Mouse (Mus musculus): ENCODE measurements around the gene Slc6a9. TPM values are rescaled to one million over a fixed set of nuclear protein-coding genes. Genes with fewer than 3 reads are reported as not detected.
A peak's percentile ranks its signal among the peaks of the same experiment; 100 is the strongest.

The Slc6a9 gene
- polyA plus RNA-seq (2014; fragmentation: Nextera tagmentation; extraction: Ambion mirVana) = 18.4 and 26.4 TPM in 2 replicates

GRCm38 (mm10) chr4:117834457-117834844 lies at the start of gene Slc6a9:
Gene Slc6a9, plus strand, starts transcription at chr4:117834506.
- no peaks in the 10 kb centered on the region for H3K36me3 ChIP-seq (ENCODE audit: control insufficient read depth, insufficient read depth, low read length)
- ATAC-seq (ENCODE audit: low FRiP score, low TSS enrichment) (no peak), DNase-seq (no peak)
- H3K27me3 ChIP-seq (ENCODE audit: control insufficient read depth, insufficient read depth, low read length) = no peaks in the 10 kb centered on the region
- H3K4me2 ChIP-seq (ENCODE audit: low read length) = peak within 1 kb of the TSS; percentile 74
- peak within 1 kb of the TSS; percentile 66 for H3K9ac ChIP-seq (replicated peaks; ENCODE audit: low read length)
- H3K4me1 ChIP-seq (ENCODE audit: control insufficient read depth, insufficient read depth, low read length) = peaks cover 8% of the 10 kb centered on the region
- 23% methylated on average over 3 of the region's 3 CpGs for WGBS
- H3K9me3 ChIP-seq (ENCODE audit: control insufficient read depth, low read length) = no peaks in the 10 kb centered on the region
- peak within 1 kb of the TSS; percentile 86 for H3K27ac ChIP-seq (replicated peaks; ENCODE audit: low read depth, low read length)
- H3K4me3 ChIP-seq (replicated peaks; ENCODE audit: low read depth, low read length) = peak within 1 kb of the TSS; percentile 55

DNA sequence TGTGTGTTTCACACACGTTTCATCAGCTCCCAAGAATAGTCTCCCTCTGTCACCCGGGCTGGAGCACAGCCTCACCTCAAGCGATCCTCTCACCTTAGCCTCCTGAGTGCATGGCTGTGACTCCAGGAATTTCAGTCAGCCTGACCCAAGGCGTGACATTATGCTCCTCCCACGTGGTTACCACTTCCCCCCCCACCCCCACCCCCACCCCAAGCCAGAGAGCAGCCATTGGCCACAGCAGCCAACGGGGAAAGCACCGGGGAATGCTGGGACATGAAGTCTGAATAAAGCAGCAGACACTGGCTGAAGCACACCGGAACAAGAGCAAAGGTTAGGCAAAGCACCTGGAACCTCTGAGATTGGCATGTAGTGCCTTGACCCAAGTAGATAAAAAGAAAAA lies 47.3 kb upstream of the Slc6a9 start:
- DNase-seq = peak; percentile 55
- Histone ChIP-seq H3K4me1 (ENCODE audit: control insufficient read depth, insufficient read depth, low read length) (no peaks in the 10 kb centered on the region), H3K4me3 (replicated peaks; ENCODE audit: low read depth, low read length) (no peak overlapping the region), H3K9me3 (ENCODE audit: control insufficient read depth, low read length) (no peaks in the 10 kb centered on the region), H3K9ac (replicated peaks; ENCODE audit: low read length) (no peak overlapping the region), H3K27ac (replicated peaks; ENCODE audit: low read depth, low read length) (no peak overlapping the region), H3K36me3 (ENCODE audit: control insufficient read depth, insufficient read depth, low read length) (no peaks in the 10 kb centered on the region), H3K4me2 (ENCODE audit: low read length) (peak overlapping the region; percentile 21; the same call in 1 of the 2 replicates), H3K27me3 (ENCODE audit: control insufficient read depth, insufficient read depth, low read length) (no peaks in the 10 kb centered on the region)
- WGBS = 47% methylated on average over 8 of the region's 8 CpGs
- ATAC-seq (ENCODE audit: low FRiP score, low TSS enrichment) = no peak; the same call in 1 of the 2 replicates

- Histone ChIP-seq H3K27me3 (ENCODE audit: control insufficient read depth, insufficient read depth, low read length) (no peaks in the 10 kb centered on the region), H3K4me2 (ENCODE audit: low read length) (no peak overlapping the region), H3K36me3 (ENCODE audit: control insufficient read depth, insufficient read depth, low read length) (no peaks in the 10 kb centered on the region), H3K4me3 (replicated peaks; ENCODE audit: low read depth, low read length) (no peak overlapping the region), H3K4me1 (ENCODE audit: control insufficient read depth, insufficient read depth, low read length) (no peaks in the 10 kb centered on the region), H3K9ac (replicated peaks; ENCODE audit: low read length) (no peak overlapping the region), H3K9me3 (ENCODE audit: control insufficient read depth, low read length) (no peaks in the 10 kb centered on the region), H3K27ac (replicated peaks; ENCODE audit: low read depth, low read length) (no peak overlapping the region)
- DNase-seq = no peak
- WGBS = 65% methylated on average over 10 of the region's 10 CpGs
- ATAC-seq (ENCODE audit: low FRiP score, low TSS enrichment) = no peak
Observed at GRCm38 (mm10) chr4:117788308-117788707, 46.0 kb upstream of the Slc6a9 start.

GRCm38 (mm10) chr4:117799904-117800303 lies 34.4 kb upstream of the Slc6a9 start:
- Histone ChIP-seq H3K9ac (replicated peaks; ENCODE audit: low read length) (no peak overlapping the region), H3K27ac (replicated peaks; ENCODE audit: low read depth, low read length) (no peak overlapping the region), H3K4me1 (ENCODE audit: control insufficient read depth, insufficient read depth, low read length) (no peaks in the 10 kb centered on the region), H3K4me2 (ENCODE audit: low read length) (no peak overlapping the region), H3K4me3 (replicated peaks; ENCODE audit: low read depth, low read length) (no peak overlapping the region), H3K9me3 (ENCODE audit: control insufficient read depth, low read length) (no peaks in the 10 kb centered on the region), H3K36me3 (ENCODE audit: control insufficient read depth, insufficient read depth, low read length) (no peaks in the 10 kb centered on the region), H3K27me3 (ENCODE audit: control insufficient read depth, insufficient read depth, low read length) (no peaks in the 10 kb centered on the region)
- ATAC-seq (ENCODE audit: low FRiP score, low TSS enrichment) (no peak), DNase-seq (no peak)
- WGBS = 86% methylated on average over 6 of the region's 6 CpGs

DNA sequence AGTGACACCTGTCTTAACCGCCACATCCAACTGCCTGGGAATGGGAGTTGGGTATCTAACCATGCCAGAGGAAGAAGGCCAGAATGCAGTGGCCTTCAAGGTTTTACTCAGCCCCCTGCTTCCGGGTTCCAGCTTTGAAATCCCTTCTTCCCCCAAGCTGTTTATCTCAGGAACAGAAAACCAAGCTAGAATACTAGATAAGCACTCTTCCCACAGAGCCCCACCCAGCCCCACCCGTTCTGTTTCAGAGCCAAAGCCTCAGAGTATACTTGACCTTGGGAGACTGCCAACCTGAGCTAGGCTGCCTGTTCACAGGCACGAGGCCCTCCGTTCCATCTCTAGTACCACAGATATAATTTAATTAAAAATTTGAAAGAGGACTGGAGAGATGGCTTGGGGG lies 27.3 kb upstream of the Slc6a9 start:
- DNase-seq (no peak), ATAC-seq (ENCODE audit: low FRiP score, low TSS enrichment) (no peak)
- 81% methylated on average over 5 of the region's 5 CpGs for WGBS
- Histone ChIP-seq H3K4me1 (ENCODE audit: control insufficient read depth, insufficient read depth, low read length) (no peaks in the 10 kb centered on the region), H3K4me3 (replicated peaks; ENCODE audit: low read depth, low read length) (no peak overlapping the region), H3K27me3 (ENCODE audit: control insufficient read depth, insufficient read depth, low read length) (no peaks in the 10 kb centered on the region), H3K9ac (replicated peaks; ENCODE audit: low read length) (no peak overlapping the region), H3K9me3 (ENCODE audit: control insufficient read depth, low read length) (no peaks in the 10 kb centered on the region), H3K4me2 (ENCODE audit: low read length) (no peak overlapping the region), H3K36me3 (ENCODE audit: control insufficient read depth, insufficient read depth, low read length) (no peaks in the 10 kb centered on the region), H3K27ac (replicated peaks; ENCODE audit: low read depth, low read length) (no peak overlapping the region)

DNA sequence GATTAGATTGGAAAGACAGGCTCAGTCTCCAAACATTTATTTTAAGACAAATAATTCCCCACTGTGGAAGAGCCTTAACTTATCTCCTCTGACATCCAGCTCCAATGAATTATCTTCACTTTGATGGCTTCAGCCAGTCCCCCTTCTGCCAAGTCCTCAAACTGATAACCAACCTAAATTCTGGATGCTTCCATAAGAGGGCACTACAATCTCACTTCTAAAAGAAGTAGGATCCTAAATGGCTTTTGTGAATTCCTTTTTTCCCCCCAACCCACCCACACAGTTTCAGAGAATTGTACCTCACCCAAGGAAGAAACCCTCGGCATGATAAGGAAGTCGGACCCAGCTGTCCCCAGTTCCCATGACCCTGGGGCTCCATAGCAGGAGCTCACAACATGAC lies 23.4 kb upstream of the Slc6a9 start:
- 65% methylated on average over 2 of the region's 2 CpGs for whole genome bisulfite sequencing
- DNase-seq (peak; percentile 45), ATAC-seq (ENCODE audit: low FRiP score, low TSS enrichment) (no peak)
- Histone ChIP-seq H3K4me1 (ENCODE audit: control insufficient read depth, insufficient read depth, low read length) (no peaks in the 10 kb centered on the region), H3K36me3 (ENCODE audit: control insufficient read depth, insufficient read depth, low read length) (no peaks in the 10 kb centered on the region), H3K9ac (replicated peaks; ENCODE audit: low read length) (no peak overlapping the region), H3K27ac (replicated peaks; ENCODE audit: low read depth, low read length) (no peak overlapping the region), H3K4me3 (replicated peaks; ENCODE audit: low read depth, low read length) (no peak overlapping the region), H3K9me3 (ENCODE audit: control insufficient read depth, low read length) (no peaks in the 10 kb centered on the region), H3K4me2 (ENCODE audit: low read length) (no peak overlapping the region), H3K27me3 (ENCODE audit: control insufficient read depth, insufficient read depth, low read length) (no peaks in the 10 kb centered on the region)

DNA sequence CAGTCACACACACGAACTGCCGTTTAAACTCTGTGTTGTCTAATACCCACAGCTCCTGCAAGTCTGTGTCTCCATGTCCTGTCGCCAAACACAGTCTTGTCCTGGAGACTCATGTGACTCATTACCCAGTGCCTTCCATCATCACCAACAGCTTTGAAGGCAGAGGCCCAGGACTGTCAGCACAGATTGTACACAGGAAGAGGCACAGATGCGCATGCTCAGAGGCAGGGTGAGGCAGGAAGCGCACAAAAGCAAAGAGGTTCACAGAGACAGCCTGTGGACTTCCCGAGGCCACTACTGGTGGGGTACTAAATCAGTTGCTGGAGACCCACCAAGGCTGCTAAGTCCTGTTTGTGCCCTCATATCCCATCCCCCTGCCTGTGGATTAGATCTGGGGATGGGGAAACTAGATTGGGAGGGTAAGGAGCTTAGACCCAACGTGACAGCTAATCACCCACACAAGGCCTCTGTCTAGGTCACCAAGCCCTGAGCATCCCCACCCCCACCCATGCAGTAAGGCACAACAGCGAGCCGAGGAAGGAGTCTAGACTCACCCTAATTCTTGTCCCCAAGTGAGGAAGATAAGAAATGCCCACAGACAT lies 20.6 kb upstream of the Slc6a9 start:
- 66% methylated on average over 9 of the region's 9 CpGs for WGBS
- DNase-seq = no peak
- H3K36me3 ChIP-seq (ENCODE audit: control insufficient read depth, insufficient read depth, low read length) = no peaks in the 10 kb centered on the region

GRCm38 (mm10) chr4:117814333-117814732 lies 20.0 kb upstream of the Slc6a9 start:
- DNase-seq (no peak), ATAC-seq (ENCODE audit: low FRiP score, low TSS enrichment) (no peak)
- WGBS = 27% methylated on average over 4 of the region's 4 CpGs
- Histone ChIP-seq H3K9me3 (ENCODE audit: control insufficient read depth, low read length) (no peaks in the 10 kb centered on the region), H3K36me3 (ENCODE audit: control insufficient read depth, insufficient read depth, low read length) (no peaks in the 10 kb centered on the region), H3K9ac (replicated peaks; ENCODE audit: low read length) (no peak overlapping the region), H3K4me2 (ENCODE audit: low read length) (no peak overlapping the region), H3K27me3 (ENCODE audit: control insufficient read depth, insufficient read depth, low read length) (no peaks in the 10 kb centered on the region), H3K27ac (replicated peaks; ENCODE audit: low read depth, low read length) (no peak overlapping the region), H3K4me3 (replicated peaks; ENCODE audit: low read depth, low read length) (no peak overlapping the region), H3K4me1 (ENCODE audit: control insufficient read depth, insufficient read depth, low read length) (no peaks in the 10 kb centered on the region)

More for the DNA sequence above, 20.6 kb upstream of the Slc6a9 start:
- H3K4me3 ChIP-seq (replicated peaks; ENCODE audit: low read depth, low read length) = no peak overlapping the region
- H3K27ac ChIP-seq (replicated peaks; ENCODE audit: low read depth, low read length) = no peak overlapping the region
- no peaks in the 10 kb centered on the region for H3K4me1 ChIP-seq (ENCODE audit: control insufficient read depth, insufficient read depth, low read length)
- H3K4me2 ChIP-seq (ENCODE audit: low read length) = no peak overlapping the region
- no peak overlapping the region for H3K9ac ChIP-seq (replicated peaks; ENCODE audit: low read length)
- no peaks in the 10 kb centered on the region for H3K27me3 ChIP-seq (ENCODE audit: control insufficient read depth, insufficient read depth, low read length)
- H3K9me3 ChIP-seq (ENCODE audit: control insufficient read depth, low read length) = no peaks in the 10 kb centered on the region
- no peak for ATAC-seq (ENCODE audit: low FRiP score, low TSS enrichment)

GRCm38 (mm10) chr4:117816776-117817175 lies 17.5 kb upstream of the Slc6a9 start:
- ATAC-seq (ENCODE audit: low FRiP score, low TSS enrichment) (no peak), DNase-seq (no peak)
- 79% methylated on average over 5 of the region's 5 CpGs for WGBS
- Histone ChIP-seq H3K4me1 (ENCODE audit: control insufficient read depth, insufficient read depth, low read length) (no peaks in the 10 kb centered on the region), H3K27me3 (ENCODE audit: control insufficient read depth, insufficient read depth, low read length) (no peaks in the 10 kb centered on the region), H3K27ac (replicated peaks; ENCODE audit: low read depth, low read length) (no peak overlapping the region), H3K9ac (replicated peaks; ENCODE audit: low read length) (no peak overlapping the region), H3K4me2 (ENCODE audit: low read length) (no peak overlapping the region), H3K4me3 (replicated peaks; ENCODE audit: low read depth, low read length) (no peak overlapping the region), H3K9me3 (ENCODE audit: control insufficient read depth, low read length) (no peaks in the 10 kb centered on the region), H3K36me3 (ENCODE audit: control insufficient read depth, insufficient read depth, low read length) (no peaks in the 10 kb centered on the region)
